Mouse (Mus musculus) heart, postnatal 25 days (tissue): ENCODE results near the gene Rufy4. TPM values are rescaled to one million over a fixed set of nuclear protein-coding genes. Genes with fewer than 3 reads are reported as not detected.

Experiments used
- DNase-seq: peaks from one replicate; pipeline ENCODE4 v3.0.0; 2022; ENCODE audit warnings: low spot score
- intact Hi-C: fragments of 180-260 bp; cut with DNase I; formaldehyde crosslinking; loops from one replicate; pipeline ENCODE4 v1.15.1; 2025
- total RNA-seq, 2 experiments: library from RNA; stranded (reverse); gene quantifications; 2 replicates each; pipeline ENCODE4 v1.2.3; 2021

Gene Rufy4
- total RNA-seq, 2 experiments from 2014 or later: 1.1 to 1.5 TPM

DNA sequence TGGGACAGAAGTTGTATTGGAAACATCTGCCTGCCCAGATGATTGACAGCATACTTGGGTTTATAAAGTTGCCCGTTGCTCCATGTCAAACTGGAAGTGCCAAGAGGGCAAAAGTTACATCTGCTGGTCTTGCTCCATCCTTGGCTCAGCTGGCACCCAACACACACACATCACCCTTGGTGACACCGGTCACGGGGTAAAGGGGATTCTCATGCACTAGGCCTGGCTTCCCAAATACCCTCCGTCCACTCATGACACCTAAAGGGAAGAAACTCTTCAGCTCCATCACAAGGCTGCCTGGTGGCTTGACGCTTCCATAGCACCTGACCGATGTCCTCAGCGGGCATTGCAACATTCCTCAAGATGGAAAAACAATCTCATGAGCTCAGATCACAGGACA is 65.1 kb downstream of the Rufy4 start:
- intact Hi-C loops: no loop called here

GRCm38 (mm10) chr1:74192711-74193110 is 67.4 kb downstream of the Rufy4 start:
- intact Hi-C loops: no loop called here
- no peak for DNase-seq

More for the DNA sequence above, 65.1 kb downstream of the Rufy4 start:
- DNase-seq: no peak

DNA sequence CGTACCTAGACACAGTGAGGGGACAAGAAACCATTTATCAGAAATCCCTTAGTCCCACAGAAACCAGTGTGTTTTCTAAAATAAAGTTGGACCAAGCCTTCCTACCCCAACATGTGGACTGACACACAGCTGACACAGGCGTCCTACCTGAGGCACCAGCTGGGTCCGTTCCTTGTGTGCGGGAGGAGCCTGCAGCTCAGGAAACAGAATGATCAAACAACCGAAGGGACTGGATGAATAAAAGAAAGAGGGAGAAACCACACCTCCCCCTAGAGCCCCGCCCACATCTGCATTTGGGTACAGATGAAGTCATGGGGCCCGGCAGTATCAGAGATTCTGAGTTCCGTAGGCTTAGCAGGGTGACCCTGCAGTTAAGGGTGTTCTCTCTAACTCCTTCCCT is 69.1 kb downstream of the Rufy4 start, which contains the start of gene Cxcr1:
Cxcr1 (minus strand) TSS at position 187 of the 400 bp plus-strand sequence.
- intact Hi-C loops: no loop called here
- no peak for DNase-seq

- no peak for DNase-seq
- intact Hi-C loops: loop anchor here (5.0 kb wide), 1 partner anchor 294 kb away; no protein-coding TSS in a partner anchor
Measured at GRCm38 (mm10) chr1:74195961-74196360, 70.6 kb downstream of the Rufy4 start.

GRCm38 (mm10) chr1:74196621-74197419 is 71.5 kb downstream of the Rufy4 start:
- intact Hi-C loops: loop anchor here (5.0 kb wide), 1 partner anchor 295 kb away; no protein-coding TSS in a partner anchor

More at GRCm38 (mm10) chr1:74196621-74197419, 71.5 kb downstream of the Rufy4 start:
- no peak for DNase-seq

Other genes with a start within 250 kb of the Rufy4 start
- 100 to 1,000 TPM; 679 to 701 TPM for gene Tns1, start 1.1 kb upstream of the Rufy4 start, total RNA-seq
- gene Cxcr2, start 28.4 kb downstream of the Rufy4 start, total RNA-seq: under 1 TPM; 0.10 to 0.11 TPM
- gene Cxcr1, start 69.1 kb downstream of the Rufy4 start, total RNA-seq: not detected
- gene Arpc2, start 110.5 kb downstream of the Rufy4 start, total RNA-seq: 100 to 1,000 TPM; 134 to 140 TPM
- not detected for gene Gpbar1, start 153.0 kb downstream of the Rufy4 start, total RNA-seq
- 10 to 100 TPM; 87.5 to 94.8 TPM for gene Aamp, start 159.2 kb downstream of the Rufy4 start, total RNA-seq
- gene Pnkd, start 159.4 kb downstream of the Rufy4 start, total RNA-seq: 100 to 1,000 TPM; 160 to 161 TPM
- 10 to 100 TPM; 38.4 to 41.5 TPM for gene Tmbim1, start 180.1 kb downstream of the Rufy4 start, total RNA-seq
- gene Catip, start 236.6 kb downstream of the Rufy4 start, total RNA-seq: under 1 TPM; 0.18 to 0.28 TPM
- gene Slc11a1, start 249.7 kb downstream of the Rufy4 start, total RNA-seq: 1 to 10 TPM; 2.5 to 3.2 TPM